Mouse (Mus musculus): ENCODE measurements at regions not wholly inside any gene's neighbourhood (a gene's known extent, or its start where the extent isn't known, plus 50 kb on each side); places are given as distances from the start of the nearest gene placed in this dataset.

DNA sequence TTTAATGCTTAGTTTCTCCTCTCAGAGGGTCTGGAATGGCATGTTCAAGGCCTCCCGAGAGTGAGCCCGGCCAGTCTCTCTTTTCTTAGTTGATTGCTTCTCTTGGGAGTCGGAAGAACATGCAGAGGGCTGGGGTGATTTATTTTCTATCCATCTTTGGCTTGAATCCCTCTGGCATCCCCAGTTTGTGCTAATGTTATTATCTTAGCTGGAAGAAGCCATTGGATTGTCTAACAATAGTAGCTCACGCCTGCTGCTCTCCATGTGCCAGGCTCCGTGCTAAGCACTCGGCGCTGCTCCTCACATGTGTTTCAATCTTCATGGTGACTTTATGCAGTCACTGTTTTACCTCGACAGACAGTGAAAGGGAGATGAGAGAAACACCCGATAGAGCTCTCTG, 160.8 kb downstream of the Zfp706 start:
- TF ChIP-seq CTCF (IDR thresholded peaks at IDR 0.05; ENCODE audit: low read depth, low read length) (no peak), TAL1 (conservative IDR thresholded peaks at IDR 0.05; ENCODE audit: low read depth, low read length) (no peak), GATA1 (IDR thresholded peaks at IDR 0.05; ENCODE audit: borderline replicate concordance, low read length) (no peak)
